Comparison of ENCODE assay signal across 31 mouse cellular contexts in the genomic region with DNA sequence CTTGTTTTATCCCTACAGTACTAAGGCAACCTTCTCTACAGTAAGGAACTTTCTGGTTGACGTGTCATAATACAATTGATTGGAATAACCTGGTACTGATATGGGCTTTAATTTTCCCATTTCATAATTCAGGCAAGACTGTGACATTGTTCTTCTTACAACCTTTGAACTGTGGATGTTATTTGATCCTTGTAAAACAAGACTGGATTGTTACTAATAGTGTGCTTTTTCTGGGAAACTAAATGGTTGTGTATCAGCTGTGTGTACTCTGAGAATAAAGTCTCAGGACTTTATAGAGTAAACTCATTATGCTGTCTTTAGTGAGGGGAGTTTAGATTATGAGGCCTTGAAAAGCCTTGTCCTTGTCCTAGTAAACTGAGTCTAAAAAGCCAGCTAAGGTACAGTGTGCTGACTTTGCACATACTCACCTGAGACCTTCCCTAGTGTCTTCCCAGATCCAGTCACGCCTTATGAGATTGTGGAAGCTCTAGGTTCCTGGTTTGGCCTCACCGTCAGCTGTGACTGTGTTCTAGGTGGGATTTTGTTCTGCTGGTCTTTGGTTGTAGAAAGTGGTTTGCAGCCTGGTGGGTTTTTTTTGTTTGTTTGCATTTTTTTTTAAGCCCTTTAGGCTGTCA.
"Had no signal": no experiment of that assay in that cellular context is flagged by ENCODE, and none has a peak within 500 bp of the region (broad histone marks: within the 10 kb centered on the region; RNA-seq: fewer than 3 reads in every experiment).

No protein-coding gene starts in this region.

- H3K4me1 ChIP-seq: limb, embryonic 10.5 days; limb, embryonic 12.5 days; midbrain, embryonic 12.5 days; midbrain, embryonic 15.5 days had no signal

- H3K4me2 ChIP-seq: limb, embryonic 12.5 days; limb, embryonic 13.5 days; limb, embryonic 15.5 days; liver, embryonic 11.5 days; liver, embryonic 12.5 days; liver, embryonic 13.5 days; liver, embryonic 15.5 days; lung, embryonic 14.5 days; lung, embryonic 15.5 days; midbrain, embryonic 11.5 days; midbrain, embryonic 12.5 days; midbrain, embryonic 13.5 days; midbrain, embryonic 15.5 days had no signal

- DNase-seq: left cerebral cortex, postnatal 4 days; liver; liver, embryonic 13.5 days; liver, postnatal 0 days; lung, adult 18-20 months; lung, adult 2 months; lung, embryonic 14.5 days; lung, postnatal 10 days; lung, postnatal 14 days; lung, postnatal 36 days; lung, postnatal 4 days; midbrain, embryonic 14.5 days had no signal

- H3K27ac ChIP-seq: limb, embryonic 10.5 days; limb, embryonic 12.5 days; limb, embryonic 13.5 days; limb, embryonic 15.5 days; liver, embryonic 12.5 days; liver, embryonic 13.5 days; liver, embryonic 14.5 days; liver, embryonic 15.5 days; lung, embryonic 15.5 days; macrophage; midbrain, embryonic 10.5 days; midbrain, embryonic 12.5 days; midbrain, embryonic 13.5 days; midbrain, embryonic 15.5 days had no signal

- H3K9ac ChIP-seq: limb, embryonic 12.5 days; limb, embryonic 13.5 days; limb, embryonic 15.5 days; liver, embryonic 12.5 days; liver, embryonic 13.5 days; liver, embryonic 14.5 days; liver, embryonic 15.5 days; liver, postnatal 0 days; lung, embryonic 14.5 days; lung, embryonic 15.5 days; midbrain, embryonic 12.5 days; midbrain, embryonic 13.5 days; midbrain, embryonic 15.5 days had no signal

- H3K4me3 ChIP-seq: limb, embryonic 10.5 days; limb, embryonic 12.5 days; limb, embryonic 13.5 days; limb, embryonic 15.5 days; liver, embryonic 12.5 days; liver, embryonic 13.5 days; liver, embryonic 15.5 days; lung, embryonic 15.5 days; megakaryocyte, embryonic 14.5 days; midbrain, embryonic 10.5 days; midbrain, embryonic 12.5 days; midbrain, embryonic 13.5 days; midbrain, embryonic 15.5 days; myocyte had no signal

- H3K9me3 ChIP-seq: limb, embryonic 10.5 days; limb, embryonic 12.5 days; limb, embryonic 13.5 days; limb, embryonic 15.5 days; liver, embryonic 12.5 days; liver, embryonic 13.5 days; liver, embryonic 15.5 days; lung, embryonic 15.5 days; megakaryocyte, embryonic 14.5 days; midbrain, embryonic 10.5 days; midbrain, embryonic 12.5 days; midbrain, embryonic 13.5 days; midbrain, embryonic 15.5 days had no signal

- ATAC-seq: liver, embryonic 12.5 days; liver, postnatal 0 days; lung, postnatal 0 days; midbrain, embryonic 13.5 days; midbrain, embryonic 15.5 days; midbrain, embryonic 16.5 days had no signal

- H3K27me3 ChIP-seq: limb, embryonic 12.5 days; limb, embryonic 13.5 days; limb, embryonic 15.5 days; liver, embryonic 12.5 days; liver, embryonic 13.5 days; liver, embryonic 15.5 days; lung, embryonic 15.5 days; megakaryocyte, embryonic 14.5 days; midbrain, embryonic 12.5 days; midbrain, embryonic 13.5 days; midbrain, embryonic 15.5 days had no signal

- H3K36me3 ChIP-seq: limb, embryonic 12.5 days; limb, embryonic 13.5 days; limb, embryonic 15.5 days; liver, embryonic 12.5 days; liver, embryonic 13.5 days; liver, embryonic 15.5 days; lung, embryonic 15.5 days; midbrain, embryonic 12.5 days; midbrain, embryonic 15.5 days had no signal
